Mouse (Mus musculus): Measurements from ENCODE around the gene Adig. TPM values are rescaled to one million over a fixed set of nuclear protein-coding genes. Genes with fewer than 3 reads are reported as not detected.

Gene Adig
- not detected in 2 replicates for polyA plus RNA-seq (2014; fragmentation: Nextera tagmentation; extraction: Ambion mirVana)

DNA sequence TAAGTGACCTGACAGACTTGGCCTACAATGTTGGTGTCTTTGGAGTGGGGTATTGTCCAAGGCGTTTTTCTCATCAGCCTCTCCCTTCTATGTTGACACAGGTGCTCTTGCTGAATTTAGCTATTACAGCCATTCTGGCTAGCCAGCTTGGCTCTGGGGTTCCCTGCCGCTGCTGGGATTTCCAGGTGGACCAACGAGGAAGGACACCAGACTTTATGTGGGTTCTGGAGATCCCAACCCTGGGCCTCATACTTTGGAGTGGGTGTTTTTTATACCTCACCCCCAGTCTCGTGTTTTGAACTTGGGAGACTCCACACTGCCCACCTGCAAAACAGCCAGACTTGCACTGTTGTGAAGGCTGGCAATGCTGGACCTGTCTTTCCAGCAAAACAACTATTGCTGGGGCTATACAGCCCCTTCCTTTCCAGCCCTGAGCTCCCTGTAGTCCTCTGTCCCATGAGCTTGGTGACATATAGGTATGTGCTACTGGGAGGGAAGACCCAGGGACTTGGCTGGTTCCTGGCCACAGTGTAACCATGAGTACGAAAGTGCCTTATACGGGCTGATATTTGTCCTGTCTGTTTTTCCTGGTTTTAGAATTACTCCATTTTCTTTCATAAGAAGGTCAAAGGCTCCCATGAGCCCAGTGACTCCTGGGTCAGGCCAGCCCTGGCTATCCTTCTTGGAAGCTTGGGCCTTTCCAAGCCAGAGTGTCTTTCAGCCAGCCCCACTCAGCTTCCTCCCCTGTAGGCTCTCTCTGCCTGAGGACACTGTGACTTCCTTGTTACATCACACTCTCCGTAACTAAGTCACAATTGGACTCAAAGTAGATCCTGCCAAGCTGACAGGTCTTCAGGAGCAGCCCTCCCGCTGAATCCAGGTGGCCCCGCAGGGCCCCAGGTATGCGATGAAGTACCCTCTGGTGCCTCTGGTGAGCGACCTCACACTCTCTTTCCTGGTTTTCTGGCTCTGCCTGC lies at the start of gene Adig:
Gene Adig (plus strand): TSS at position 777 of the 977 bp plus-strand sequence.
- no peak for ATAC-seq

DNA sequence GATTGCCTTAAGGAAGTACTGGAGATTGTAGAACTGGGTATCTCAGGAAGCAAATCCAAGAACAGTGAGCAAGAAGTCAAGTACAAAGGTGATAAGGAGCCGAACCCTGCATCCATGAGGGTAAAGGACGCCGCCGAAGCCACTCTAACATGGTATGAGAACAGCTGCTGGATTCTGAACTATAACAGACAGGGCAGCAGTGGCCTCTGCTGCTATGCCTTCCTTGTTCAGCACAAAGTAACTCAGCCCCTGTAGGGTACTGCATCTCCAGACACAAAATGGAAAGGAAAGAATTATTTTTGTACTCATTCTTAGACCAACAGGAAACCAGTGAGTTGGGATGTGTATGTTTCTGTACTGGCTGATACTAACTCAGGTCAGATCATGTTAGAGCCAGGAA lies 46.0 kb upstream of the Adig start:
- Histone ChIP-seq H3K9me3 (replicated peaks; ENCODE audit: control insufficient read depth, low read length) (no peaks in the 10 kb centered on the region), H3K27ac (ENCODE audit: low read depth, low read length) (no peak overlapping the region), H3K27me3 (replicated peaks; ENCODE audit: control insufficient read depth, insufficient read depth, low read length) (no peaks in the 10 kb centered on the region), H3K4me3 (ENCODE audit: low read depth, low read length) (no peak overlapping the region), H3K4me1 (ENCODE audit: control insufficient read depth, insufficient read depth, low read length) (no peaks in the 10 kb centered on the region), H3K9ac (ENCODE audit: low read length) (no peak overlapping the region), H3K36me3 (ENCODE audit: control insufficient read depth, insufficient read depth, low read length) (peaks cover 73% of the 10 kb centered on the region), H3K4me2 (ENCODE audit: low read length) (no peak overlapping the region)
- no peak for ATAC-seq
- no peak for DNase-seq (ENCODE audit: low spot score)
- 94% methylated on average over 4 of the region's 4 CpGs for WGBS

More for the DNA sequence above, at the start of gene Adig:
- Histone ChIP-seq H3K36me3 (ENCODE audit: control insufficient read depth, insufficient read depth, low read length) (peaks cover 22% of the 10 kb centered on the region), H3K9me3 (replicated peaks; ENCODE audit: control insufficient read depth, low read length) (no peaks in the 10 kb centered on the region), H3K27ac (ENCODE audit: low read depth, low read length) (no peak within 1 kb of the TSS), H3K4me1 (ENCODE audit: control insufficient read depth, insufficient read depth, low read length) (no peaks in the 10 kb centered on the region), H3K9ac (ENCODE audit: low read length) (no peak within 1 kb of the TSS), H3K4me3 (ENCODE audit: low read depth, low read length) (no peak within 1 kb of the TSS), H3K4me2 (ENCODE audit: low read length) (no peak within 1 kb of the TSS), H3K27me3 (replicated peaks; ENCODE audit: control insufficient read depth, insufficient read depth, low read length) (no peaks in the 10 kb centered on the region)
- WGBS = 82% methylated on average over 11 of the region's 11 CpGs
- no peak for DNase-seq (ENCODE audit: low spot score)

DNA sequence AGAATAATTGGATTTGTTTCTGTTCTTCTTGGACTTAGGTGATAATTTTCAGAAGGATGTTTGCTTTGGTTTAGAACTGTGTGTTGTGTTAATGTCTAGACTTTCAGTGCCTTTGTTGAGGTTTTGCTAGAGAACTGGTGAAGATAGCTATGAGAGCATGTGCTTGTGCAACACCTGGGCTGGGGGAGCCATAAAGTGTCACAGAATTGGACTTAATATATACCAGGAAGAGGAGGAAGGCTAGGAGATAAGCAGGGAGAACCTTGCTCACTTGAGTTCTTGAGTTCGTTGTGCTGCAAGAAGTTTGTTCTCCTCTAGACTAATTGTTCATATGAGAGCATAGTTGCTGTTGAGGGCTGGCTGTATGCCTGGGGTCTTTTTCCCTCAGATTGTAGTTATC lies 44.8 kb upstream of the Adig start:
- Histone ChIP-seq H3K4me2 (ENCODE audit: low read length) (no peak overlapping the region), H3K27me3 (replicated peaks; ENCODE audit: control insufficient read depth, insufficient read depth, low read length) (no peaks in the 10 kb centered on the region), H3K36me3 (ENCODE audit: control insufficient read depth, insufficient read depth, low read length) (peaks cover 77% of the 10 kb centered on the region), H3K9ac (ENCODE audit: low read length) (no peak overlapping the region), H3K4me3 (ENCODE audit: low read depth, low read length) (no peak overlapping the region), H3K27ac (ENCODE audit: low read depth, low read length) (no peak overlapping the region), H3K9me3 (replicated peaks; ENCODE audit: control insufficient read depth, low read length) (no peaks in the 10 kb centered on the region), H3K4me1 (ENCODE audit: control insufficient read depth, insufficient read depth, low read length) (no peaks in the 10 kb centered on the region)
- no peak for DNase-seq (ENCODE audit: low spot score)
- 74% methylated on average over 1 of the region's 1 CpGs for WGBS
- ATAC-seq = no peak

DNA sequence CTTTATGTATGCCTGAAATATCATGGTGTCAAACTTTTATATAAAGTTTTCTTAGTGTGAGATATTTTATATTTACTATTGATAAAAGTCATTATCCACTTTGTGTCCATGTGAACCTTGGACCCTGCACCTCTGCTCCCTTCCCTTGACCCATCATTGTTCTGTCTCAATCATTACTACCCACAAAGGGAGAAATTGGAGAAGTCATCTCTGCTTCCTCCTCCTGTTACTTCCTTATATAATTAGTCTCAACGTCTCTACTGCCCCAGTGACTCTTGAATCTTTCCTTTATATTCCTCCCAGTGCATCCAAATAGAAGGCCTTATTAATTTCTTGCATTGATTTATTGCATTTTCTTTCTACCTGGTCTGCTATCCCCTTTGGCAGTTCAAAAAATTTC lies 40.0 kb upstream of the Adig start:
- DNase-seq (ENCODE audit: low spot score) (no peak), ATAC-seq (no peak)
- WGBS = 88% methylated on average over 1 of the region's 1 CpGs
- Histone ChIP-seq H3K27me3 (replicated peaks; ENCODE audit: control insufficient read depth, insufficient read depth, low read length) (no peaks in the 10 kb centered on the region), H3K4me3 (ENCODE audit: low read depth, low read length) (no peak overlapping the region), H3K36me3 (ENCODE audit: control insufficient read depth, insufficient read depth, low read length) (peaks cover 82% of the 10 kb centered on the region), H3K27ac (ENCODE audit: low read depth, low read length) (no peak overlapping the region), H3K4me1 (ENCODE audit: control insufficient read depth, insufficient read depth, low read length) (no peaks in the 10 kb centered on the region), H3K9me3 (replicated peaks; ENCODE audit: control insufficient read depth, low read length) (no peaks in the 10 kb centered on the region), H3K9ac (ENCODE audit: low read length) (no peak overlapping the region), H3K4me2 (ENCODE audit: low read length) (no peak overlapping the region)

DNA sequence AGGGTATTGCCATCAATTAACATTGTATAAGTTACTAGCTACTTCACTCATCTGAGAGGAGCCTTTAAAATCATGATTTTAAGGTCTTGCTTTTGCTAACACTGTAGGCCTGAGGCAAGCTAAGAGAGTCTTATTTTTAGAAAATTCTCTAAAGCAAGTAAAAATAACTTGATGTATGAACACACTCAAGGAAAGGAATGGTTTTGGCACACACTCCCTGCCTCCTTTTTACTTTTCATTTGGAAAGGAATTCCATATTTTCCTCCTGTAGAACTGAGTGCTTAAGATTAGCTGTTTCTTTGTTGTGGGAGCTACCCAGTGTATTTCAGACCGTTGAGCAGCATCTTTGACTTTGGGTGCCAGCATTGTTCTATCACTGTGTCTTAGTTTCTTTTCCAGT lies 28.3 kb upstream of the Adig start:
- 83% methylated on average over 1 of the region's 1 CpGs for WGBS
- ATAC-seq (no peak), DNase-seq (ENCODE audit: low spot score) (no peak)
- H3K36me3 ChIP-seq (ENCODE audit: control insufficient read depth, insufficient read depth, low read length) = peaks cover 64% of the 10 kb centered on the region
- H3K27ac ChIP-seq (ENCODE audit: low read depth, low read length) = no peak overlapping the region
- no peak overlapping the region for H3K4me2 ChIP-seq (ENCODE audit: low read length)
- H3K9me3 ChIP-seq (replicated peaks; ENCODE audit: control insufficient read depth, low read length) = no peaks in the 10 kb centered on the region
- no peak overlapping the region for H3K4me3 ChIP-seq (ENCODE audit: low read depth, low read length)
- H3K27me3 ChIP-seq (replicated peaks; ENCODE audit: control insufficient read depth, insufficient read depth, low read length) = no peaks in the 10 kb centered on the region
- no peak overlapping the region for H3K9ac ChIP-seq (ENCODE audit: low read length)
- H3K4me1 ChIP-seq (ENCODE audit: control insufficient read depth, insufficient read depth, low read length) = no peaks in the 10 kb centered on the region

DNA sequence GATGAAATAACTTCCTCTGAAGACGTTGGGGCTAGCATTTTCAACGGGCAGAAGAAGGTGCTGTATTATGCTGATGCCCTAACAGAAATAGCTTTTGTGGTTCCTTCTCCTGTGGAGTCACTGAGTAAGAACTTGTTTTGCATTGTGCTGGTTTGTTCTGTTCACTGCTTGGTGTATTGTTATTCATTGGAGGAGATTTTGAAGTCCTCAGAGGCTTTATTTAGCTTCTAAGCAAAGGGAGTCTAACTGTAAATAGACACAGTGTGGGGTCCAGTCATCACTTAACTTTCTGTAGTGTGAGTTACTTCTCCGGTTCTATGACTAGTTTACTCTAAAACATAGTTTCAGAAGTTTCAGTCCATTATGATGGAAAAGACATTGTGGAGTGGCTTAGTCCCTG lies 24.8 kb upstream of the Adig start:
- no peak overlapping the region for H3K9ac ChIP-seq (ENCODE audit: low read length)
- ATAC-seq (no peak), DNase-seq (ENCODE audit: low spot score) (no peak)
- no peaks in the 10 kb centered on the region for H3K4me1 ChIP-seq (ENCODE audit: control insufficient read depth, insufficient read depth, low read length)
- no peak overlapping the region for H3K27ac ChIP-seq (ENCODE audit: low read depth, low read length)
- no peaks in the 10 kb centered on the region for H3K9me3 ChIP-seq (replicated peaks; ENCODE audit: control insufficient read depth, low read length)
- peaks cover 75% of the 10 kb centered on the region for H3K36me3 ChIP-seq (ENCODE audit: control insufficient read depth, insufficient read depth, low read length)
- H3K4me2 ChIP-seq (ENCODE audit: low read length) = no peak overlapping the region
- 82% methylated on average over 3 of the region's 3 CpGs for WGBS
- H3K27me3 ChIP-seq (replicated peaks; ENCODE audit: control insufficient read depth, insufficient read depth, low read length) = no peaks in the 10 kb centered on the region
- H3K4me3 ChIP-seq (ENCODE audit: low read depth, low read length) = no peak overlapping the region

DNA sequence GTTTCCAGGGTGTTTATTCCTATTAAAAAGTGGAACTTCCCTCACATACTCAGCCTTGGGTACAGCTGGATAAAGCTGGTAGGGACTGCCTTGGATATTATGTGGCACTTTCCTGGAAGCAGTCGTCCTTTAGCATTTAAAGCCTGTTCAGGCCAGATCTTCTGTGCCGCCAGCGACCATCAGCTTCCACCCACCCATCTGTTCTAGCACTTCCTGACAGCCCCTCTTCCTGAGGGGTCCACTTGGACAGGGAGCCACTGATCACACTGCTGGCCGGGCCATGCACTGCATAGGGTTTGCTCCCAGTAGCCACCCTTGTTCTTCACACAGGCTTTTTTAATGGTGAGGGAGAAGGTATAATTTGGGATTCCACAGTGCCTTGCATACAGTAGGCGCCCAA lies 4.0 kb upstream of the Adig start:
- H3K27me3 ChIP-seq (replicated peaks; ENCODE audit: control insufficient read depth, insufficient read depth, low read length) = no peaks in the 10 kb centered on the region
- no peak for ATAC-seq
- no peak overlapping the region for H3K4me3 ChIP-seq (ENCODE audit: low read depth, low read length)
- H3K9me3 ChIP-seq (replicated peaks; ENCODE audit: control insufficient read depth, low read length) = no peaks in the 10 kb centered on the region
- H3K4me2 ChIP-seq (ENCODE audit: low read length) = no peak overlapping the region
- H3K4me1 ChIP-seq (ENCODE audit: control insufficient read depth, insufficient read depth, low read length) = no peaks in the 10 kb centered on the region
- WGBS = 91% methylated on average over 5 of the region's 5 CpGs
- H3K9ac ChIP-seq (ENCODE audit: low read length) = no peak overlapping the region
- no peak for DNase-seq (ENCODE audit: low spot score)
- peaks cover 57% of the 10 kb centered on the region for H3K36me3 ChIP-seq (ENCODE audit: control insufficient read depth, insufficient read depth, low read length)
- no peak overlapping the region for H3K27ac ChIP-seq (ENCODE audit: low read depth, low read length)

DNA sequence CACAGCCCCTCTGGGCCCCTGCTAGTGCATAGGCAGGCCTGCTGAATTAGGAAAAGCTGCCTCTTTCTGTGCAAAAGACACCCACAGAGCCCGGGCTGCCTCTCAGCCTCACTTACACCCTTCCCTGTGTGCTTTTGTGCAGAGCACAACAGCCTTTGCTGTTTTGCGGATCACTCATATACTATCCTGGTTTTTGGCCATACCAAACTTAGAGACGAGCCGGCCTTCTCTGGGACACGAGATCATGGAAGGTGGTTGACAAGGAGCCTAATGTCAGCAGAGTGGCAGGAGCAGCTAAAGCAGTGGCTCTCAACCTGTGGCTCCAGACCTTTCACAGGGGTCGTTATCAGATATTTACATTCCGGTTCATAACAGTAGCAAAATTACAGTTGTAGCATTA lies 814 bp downstream of the Adig start:
- peaks cover 12% of the 10 kb centered on the region for H3K36me3 ChIP-seq (ENCODE audit: control insufficient read depth, insufficient read depth, low read length)
- 81% methylated on average over 7 of the region's 7 CpGs for WGBS
- H3K27ac ChIP-seq (ENCODE audit: low read depth, low read length) = no peak overlapping the region
- no peak for ATAC-seq
- H3K9ac ChIP-seq (ENCODE audit: low read length) = no peak overlapping the region
- no peaks in the 10 kb centered on the region for H3K4me1 ChIP-seq (ENCODE audit: control insufficient read depth, insufficient read depth, low read length)
- no peaks in the 10 kb centered on the region for H3K27me3 ChIP-seq (replicated peaks; ENCODE audit: control insufficient read depth, insufficient read depth, low read length)
- no peak for DNase-seq (ENCODE audit: low spot score)
- H3K4me2 ChIP-seq (ENCODE audit: low read length) = no peak overlapping the region
- H3K9me3 ChIP-seq (replicated peaks; ENCODE audit: control insufficient read depth, low read length) = no peaks in the 10 kb centered on the region
- H3K4me3 ChIP-seq (ENCODE audit: low read depth, low read length) = no peak overlapping the region

DNA sequence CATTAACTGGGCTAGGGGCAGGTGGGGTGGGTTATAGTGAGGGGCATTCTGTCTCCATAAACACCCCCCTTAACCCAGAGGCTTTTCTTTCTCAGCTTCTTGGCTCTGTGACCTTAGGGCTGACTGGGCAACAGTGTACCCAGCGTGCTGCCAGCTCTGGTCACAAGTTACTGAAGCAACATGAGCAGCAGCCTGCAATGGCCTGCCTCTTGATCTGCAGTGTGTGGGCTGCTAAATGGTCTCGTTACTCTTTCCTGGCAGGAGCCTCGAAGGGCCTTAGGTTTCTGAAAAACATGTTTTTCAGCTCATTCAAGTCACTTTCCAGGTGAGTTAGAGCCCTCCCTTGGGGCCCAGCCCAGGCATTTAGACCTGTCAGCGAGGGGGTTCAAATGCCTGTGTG lies 1.3 kb downstream of the Adig start:
- no peaks in the 10 kb centered on the region for H3K4me1 ChIP-seq (ENCODE audit: control insufficient read depth, insufficient read depth, low read length)

More for the DNA sequence above, 1.3 kb downstream of the Adig start:
- 70% methylated on average over 4 of the region's 4 CpGs for WGBS
- no peak for ATAC-seq
- Histone ChIP-seq H3K4me2 (ENCODE audit: low read length) (no peak overlapping the region), H3K27ac (ENCODE audit: low read depth, low read length) (no peak overlapping the region), H3K9ac (ENCODE audit: low read length) (no peak overlapping the region), H3K9me3 (replicated peaks; ENCODE audit: control insufficient read depth, low read length) (no peaks in the 10 kb centered on the region), H3K27me3 (replicated peaks; ENCODE audit: control insufficient read depth, insufficient read depth, low read length) (no peaks in the 10 kb centered on the region), H3K4me3 (ENCODE audit: low read depth, low read length) (no peak overlapping the region), H3K36me3 (ENCODE audit: control insufficient read depth, insufficient read depth, low read length) (peaks cover 7% of the 10 kb centered on the region)
- DNase-seq (ENCODE audit: low spot score) = no peak
